Mouse (Mus musculus) embryonic facial prominence, embryonic 15.5 days (tissue): ENCODE data around the gene Itpa. TPM values are rescaled to one million over a fixed set of nuclear protein-coding genes. Genes with fewer than 3 reads are reported as not detected.
"Not testable (repeated sequence)": the region's sequence is repeated elsewhere in the genome, so short reads cannot be mapped to it uniquely, and the experiment has no call there.

ENCODE experiments used
- ATAC-seq: fragments of 200-750 bp; cut with Nextera tagmentation; 2 replicates; pipeline ENCODE4 v1.8.0; 2017; ENCODE audit warnings: low read depth, moderate TSS enrichment; ENCODE audit not compliant: insufficient number of reproducible peaks, low FRiP score, low TSS enrichment
- H3K27ac ChIP-seq: fragments of 300-500 bp; sonication (generic); replicated peaks from 2 replicates; pipeline ENCODE4 v1.5.1; 2015; ENCODE audit warnings: mild to moderate bottlenecking, inconsistent platforms
- H3K27me3 ChIP-seq: fragments of 300-500 bp; sonication (generic); 2 replicates; pipeline ENCODE4 v1.6.1; 2015; ENCODE audit warnings: inconsistent platforms
- H3K36me3 ChIP-seq: fragments of 300-500 bp; sonication (generic); 2 replicates; pipeline ENCODE4 v1.6.1; 2015; ENCODE audit warnings: mild to moderate bottlenecking, inconsistent platforms
- H3K4me1 ChIP-seq: fragments of 300-500 bp; sonication (generic); 2 replicates; pipeline ENCODE4 v1.6.1; 2015; ENCODE audit warnings: inconsistent platforms
- H3K4me2 ChIP-seq: fragments of 300-500 bp; sonication (generic); replicated peaks from 2 replicates; pipeline ENCODE4 v1.6.1; 2015; ENCODE audit warnings: mild to moderate bottlenecking, inconsistent platforms
- H3K4me3 ChIP-seq: fragments of 300-500 bp; sonication (generic); replicated peaks from 2 replicates; pipeline ENCODE4 v1.5.1; 2015; ENCODE audit warnings: mild to moderate bottlenecking, inconsistent platforms
- H3K9ac ChIP-seq: fragments of 300-500 bp; sonication (generic); 2 replicates; pipeline ENCODE4 v1.6.1; 2015; ENCODE audit warnings: inconsistent platforms
- H3K9me3 ChIP-seq: fragments of 300-500 bp; sonication (generic); replicated peaks from 2 replicates; pipeline ENCODE4 v1.6.1; 2016; ENCODE audit warnings: inconsistent platforms
- WGBS: fragments of 180-500 bp; shearing (Covaris S2); methylation state at CpG from one replicate; pipeline ENCODE4 v1.1.7; 2015; 5-methylcytosine and 5-hydroxymethylcytosine counted together
- polyA plus RNA-seq: library from polyadenylated mRNA; unstranded; fragments of >200 nt; fragmentation: Nextera tagmentation; extraction: Ambion mirVana; gene quantifications from 2 replicates; pipeline ENCODE4 v1.2.1, GENCODE M21; 2015

The Itpa gene
- polyA plus RNA-seq, 1 experiment from 2014 or later: 101 TPM

DNA sequence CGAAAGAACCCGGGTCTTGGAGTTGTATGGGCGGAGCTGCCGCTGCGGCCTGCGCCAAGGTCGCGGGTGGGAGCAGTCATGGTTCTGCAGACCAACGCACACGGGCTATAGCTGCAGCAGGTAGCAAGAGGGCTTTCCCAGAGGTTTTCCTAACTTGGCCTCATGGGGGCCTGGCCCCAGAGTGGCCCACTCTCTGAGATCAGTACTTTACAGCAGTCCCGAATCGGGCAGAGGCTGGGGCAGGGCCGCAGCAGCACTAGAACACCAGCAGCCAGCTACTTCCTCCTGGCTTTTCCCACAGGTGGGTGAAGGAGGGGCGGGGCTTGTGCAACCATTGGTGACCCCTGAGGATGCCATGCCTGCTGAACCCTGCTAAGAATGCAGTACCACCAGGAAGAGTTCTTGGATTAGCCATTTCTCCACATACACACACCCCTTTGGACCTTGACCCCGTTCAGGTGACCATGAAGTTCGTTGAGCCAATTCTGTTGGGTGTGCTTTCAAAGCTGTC lies 29.3 kb upstream of the Itpa start:
- H3K9ac ChIP-seq: no peak overlapping the region
- H3K27me3 ChIP-seq: peaks cover 49% of the 10 kb centered on the region

DNA sequence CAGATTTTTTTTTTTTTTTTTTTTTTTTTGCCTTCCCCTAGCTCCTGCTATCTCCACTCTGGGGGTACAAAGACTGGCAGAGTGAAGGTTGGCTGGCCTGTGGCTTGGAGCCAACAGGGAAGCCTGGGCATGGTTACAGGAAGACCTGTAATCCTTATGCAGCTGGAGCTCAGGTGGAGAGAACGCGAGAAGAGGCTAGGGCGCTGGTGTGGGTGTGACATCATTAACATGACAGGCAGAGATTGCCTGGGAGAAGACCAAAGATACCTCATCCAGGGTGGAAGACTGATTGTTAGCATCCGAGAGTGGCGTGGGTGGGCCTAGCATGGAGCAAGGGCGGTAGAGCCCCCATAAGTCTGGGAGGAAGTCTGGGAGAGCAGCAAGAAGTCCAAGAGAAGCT lies 28.1 kb upstream of the Itpa start:
- Histone ChIP-seq H3K9ac (no peak overlapping the region), H3K9me3 (no peaks in the 10 kb centered on the region), H3K27me3 (peaks cover 41% of the 10 kb centered on the region), H3K4me1 (peaks cover 39% of the 10 kb centered on the region), H3K36me3 (no peaks in the 10 kb centered on the region), H3K27ac (no peak overlapping the region), H3K4me2 (no peak overlapping the region), H3K4me3 (no peak overlapping the region)
- ATAC-seq: no peak
- WGBS: 81% methylated on average over 6 of the region's 6 CpGs

More for the DNA sequence above, 29.3 kb upstream of the Itpa start:
- 34% methylated on average over 16 of the region's 16 CpGs for WGBS
- Histone ChIP-seq H3K4me3 (no peak overlapping the region), H3K36me3 (no peaks in the 10 kb centered on the region), H3K4me1 (peaks cover 45% of the 10 kb centered on the region), H3K4me2 (no peak overlapping the region), H3K9me3 (no peaks in the 10 kb centered on the region), H3K27ac (no peak overlapping the region)
- ATAC-seq: no peak

DNA sequence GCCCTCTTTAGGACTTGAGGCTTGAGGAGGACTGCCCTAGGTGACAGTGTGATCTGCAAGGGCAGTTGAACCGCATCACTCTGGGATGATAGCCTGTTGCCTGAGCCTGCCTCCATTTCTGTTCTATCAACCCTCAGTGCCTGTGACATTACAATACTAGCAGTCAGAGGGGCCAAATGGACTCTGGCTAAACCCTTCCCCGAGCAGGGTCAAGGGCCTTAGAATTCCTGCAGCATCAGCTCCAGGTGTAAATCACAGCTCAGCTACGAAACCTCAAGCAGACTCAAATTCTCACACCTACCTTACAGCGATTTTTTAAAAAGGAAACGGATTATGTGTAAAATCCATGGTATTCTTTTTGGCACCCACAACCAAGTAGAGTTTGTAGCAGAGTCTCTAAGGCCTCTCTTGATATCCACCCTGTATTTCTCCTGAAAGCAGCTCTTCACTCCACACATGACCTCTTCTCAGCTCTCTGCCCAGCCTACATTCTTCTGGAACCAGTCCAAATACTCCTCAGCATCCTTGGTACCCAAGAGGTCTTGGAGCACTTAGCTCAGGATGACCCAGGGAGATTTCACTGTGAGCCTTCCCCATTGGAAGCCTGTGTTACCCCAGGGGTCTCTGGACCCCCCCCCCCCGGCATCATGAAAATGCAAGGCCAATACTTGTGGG lies 25.9 kb upstream of the Itpa start:
- ATAC-seq: no peak
- Histone ChIP-seq H3K27me3 (peaks cover 19% of the 10 kb centered on the region), H3K4me1 (peaks cover 20% of the 10 kb centered on the region), H3K27ac (no peak overlapping the region), H3K4me2 (peak overlapping the region; percentile 96; the same call in 1 of the 2 replicates), H3K9ac (no peak overlapping the region), H3K4me3 (peak overlapping the region; percentile 74), H3K9me3 (no peaks in the 10 kb centered on the region), H3K36me3 (no peaks in the 10 kb centered on the region)
- WGBS: 65% methylated on average over 6 of the region's 6 CpGs

DNA sequence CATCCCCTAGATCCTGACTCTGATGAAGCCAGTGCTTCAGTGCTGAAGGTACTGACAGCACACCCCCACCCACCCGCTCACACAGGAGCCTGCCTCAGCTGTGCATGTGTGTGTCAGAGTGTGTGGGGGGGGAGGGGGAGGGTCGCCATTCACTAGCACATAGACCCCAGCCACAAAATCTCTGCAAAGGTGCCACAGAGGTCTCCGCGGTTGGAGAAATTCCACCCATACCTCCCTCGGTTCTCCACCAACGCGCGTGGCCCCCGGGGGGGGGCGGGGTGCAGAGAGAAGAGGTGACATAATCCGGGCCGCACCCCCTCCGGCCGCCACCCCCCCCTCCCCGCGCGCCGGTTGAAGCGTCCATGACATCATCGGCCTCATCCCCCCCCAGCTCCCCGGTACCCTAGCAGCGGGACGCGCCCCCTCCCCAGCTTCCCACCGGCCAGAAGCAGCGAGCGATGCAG lies 25.2 kb upstream of the Itpa start:
- H3K4me3 ChIP-seq: peak overlapping the region; percentile 74
- peak overlapping the region; percentile 96 for H3K4me2 ChIP-seq
- H3K27me3 ChIP-seq: peaks cover 11% of the 10 kb centered on the region
- 0 out of 2 replicates have a peak, but pooled peaks cover 2% of the 10 kb centered on the region for H3K36me3 ChIP-seq
- H3K9ac ChIP-seq: peak overlapping the region; percentile 56
- 1% methylated on average over 25 of the region's 27 CpGs for WGBS
- peak; percentile 20; the same call in 1 of the 2 replicates for ATAC-seq
- H3K27ac ChIP-seq: no peak overlapping the region; the same call in 1 of the 2 replicates
- peaks cover 20% of the 10 kb centered on the region for H3K4me1 ChIP-seq
- no peaks in the 10 kb centered on the region for H3K9me3 ChIP-seq

DNA sequence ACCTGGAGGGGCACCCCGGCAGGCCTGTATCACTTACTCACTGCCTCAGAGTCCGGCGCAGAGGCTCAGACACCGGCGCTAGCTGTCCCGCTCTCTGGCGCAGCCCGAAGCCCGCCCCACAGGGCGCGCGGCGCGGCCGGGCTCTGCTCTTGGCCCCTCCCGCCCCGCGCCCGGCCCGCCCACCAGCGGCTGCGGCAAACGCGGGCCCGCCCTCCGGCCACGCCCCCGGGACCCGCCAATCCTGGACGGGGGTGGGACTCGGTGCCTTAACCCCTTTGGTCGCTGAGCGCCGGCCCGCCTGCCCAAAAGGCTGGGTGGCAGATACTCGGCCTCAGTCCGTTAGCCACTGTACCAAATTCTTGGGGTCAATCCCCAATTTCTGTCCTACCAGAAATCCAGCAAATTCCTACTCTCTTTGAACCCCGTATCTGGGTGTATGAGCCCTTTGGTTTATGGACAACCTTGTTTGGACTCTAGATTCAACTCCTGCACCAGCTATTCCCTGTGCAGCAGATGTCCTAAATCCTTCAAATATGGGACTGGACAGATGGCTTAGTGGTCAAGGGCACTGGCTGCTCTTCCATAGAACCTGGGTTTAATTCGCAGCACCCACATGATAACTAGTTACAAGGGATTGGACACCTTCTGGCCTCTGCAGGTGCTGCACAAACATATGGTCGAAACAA lies 24.6 kb upstream of the Itpa start, which contains the start of gene Lzts3:
Gene Lzts3 (minus strand): TSS at position 120 of the 686 bp plus-strand sequence.
- H3K4me3 ChIP-seq: peak within 1 kb of the TSS; percentile 74
- whole genome bisulfite sequencing: 3% methylated on average over 40 of the region's 40 CpGs

DNA sequence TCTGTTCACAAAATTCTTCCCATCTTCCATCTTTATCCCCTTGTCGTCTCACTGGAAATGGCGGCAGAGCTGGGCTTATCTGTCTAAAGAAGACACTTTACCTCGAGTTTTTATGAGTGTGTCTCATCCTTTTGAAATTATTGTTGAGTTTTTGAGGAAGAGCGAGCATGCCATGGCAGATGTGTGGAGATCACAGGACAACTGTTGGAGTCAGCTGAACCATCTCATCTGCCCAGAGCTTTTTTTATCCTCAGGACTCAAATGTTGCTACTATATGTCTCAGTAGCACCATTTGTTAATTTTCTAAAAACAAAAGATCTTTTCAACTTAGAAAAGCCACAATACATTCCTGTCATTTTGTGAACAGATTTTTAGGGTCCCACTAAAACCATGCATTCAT lies 22.2 kb upstream of the Itpa start:
- H3K27me3 ChIP-seq: no peaks in the 10 kb centered on the region

More for the DNA sequence above, 24.6 kb upstream of the Itpa start, which contains the start of gene Lzts3:
- H3K9ac ChIP-seq: peak within 1 kb of the TSS; percentile 56
- H3K4me1 ChIP-seq: peaks cover 17% of the 10 kb centered on the region
- H3K9me3 ChIP-seq: no peaks in the 10 kb centered on the region
- no peak within 1 kb of the TSS; the same call in 1 of the 2 replicates for H3K27ac ChIP-seq
- H3K36me3 ChIP-seq: 0 out of 2 replicates have a peak, but pooled peaks cover 3% of the 10 kb centered on the region
- peak; percentile 94 for ATAC-seq
- peak within 1 kb of the TSS; percentile 96 for H3K4me2 ChIP-seq
- H3K27me3 ChIP-seq: peaks cover 5% of the 10 kb centered on the region; the same call in 1 of the 2 replicates

DNA sequence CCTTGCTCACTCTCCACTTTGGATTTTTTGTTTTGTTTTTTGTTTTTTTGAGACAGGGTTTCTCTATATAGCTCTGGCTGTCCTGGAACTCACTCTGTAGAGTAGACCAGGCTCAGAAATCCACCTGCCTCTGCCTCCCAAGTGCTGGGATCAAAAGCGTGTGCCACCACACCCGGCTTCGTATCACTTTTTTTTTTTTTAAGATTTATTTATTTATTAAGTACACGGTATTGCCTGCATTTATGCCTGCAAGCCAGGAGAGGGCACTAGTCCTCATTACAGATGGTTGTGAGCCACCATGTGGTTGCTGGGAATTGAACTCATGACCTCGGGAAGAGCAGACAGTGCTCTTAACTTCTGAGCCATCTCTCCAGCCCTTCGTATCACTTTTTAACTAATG lies 18.4 kb upstream of the Itpa start:
- not testable (repeated sequence) for ATAC-seq, H3K27me3 ChIP-seq, H3K4me2 ChIP-seq, H3K9ac ChIP-seq, H3K27ac ChIP-seq, H3K4me3 ChIP-seq, H3K4me1 ChIP-seq, H3K9me3 ChIP-seq
- 79% methylated on average over 6 of the region's 6 CpGs for WGBS
- peaks cover 36% of the 10 kb centered on the region for H3K36me3 ChIP-seq

More for the DNA sequence above, 22.2 kb upstream of the Itpa start:
- Histone ChIP-seq H3K9ac (no peak overlapping the region), H3K4me1 (peaks cover 13% of the 10 kb centered on the region; the same call in 1 of the 2 replicates), H3K27ac (no peak overlapping the region), H3K4me2 (no peak overlapping the region), H3K4me3 (no peak overlapping the region), H3K9me3 (no peaks in the 10 kb centered on the region), H3K36me3 (peaks cover 5% of the 10 kb centered on the region; the same call in 1 of the 2 replicates)
- WGBS: 80% methylated on average over 4 of the region's 4 CpGs
- ATAC-seq: no peak

DNA sequence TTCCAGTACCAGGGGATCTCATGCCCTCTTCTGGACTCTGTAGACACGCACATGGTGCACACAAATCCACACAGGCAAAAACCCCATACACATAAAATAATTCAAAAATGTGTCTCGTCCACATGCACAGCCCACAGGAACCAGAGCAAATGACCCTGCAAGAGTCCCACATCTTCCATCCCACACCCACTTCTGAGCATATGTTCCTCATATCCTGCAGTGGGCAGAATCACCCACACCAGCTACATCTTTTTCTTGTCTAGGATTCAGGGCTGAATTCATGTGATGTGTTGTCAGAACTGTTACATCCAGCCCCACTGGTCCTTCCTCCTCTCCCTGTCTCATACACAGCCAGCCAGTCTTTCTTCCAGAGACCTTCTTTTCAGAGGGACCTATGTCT lies 14.1 kb upstream of the Itpa start:
- no peak for ATAC-seq
- no peak overlapping the region for H3K9ac ChIP-seq
- WGBS: 78% methylated on average over 2 of the region's 2 CpGs
- no peaks in the 10 kb centered on the region for H3K9me3 ChIP-seq
- no peaks in the 10 kb centered on the region for H3K4me1 ChIP-seq
- H3K4me3 ChIP-seq: no peak overlapping the region
- H3K27ac ChIP-seq: no peak overlapping the region
- peaks cover 70% of the 10 kb centered on the region for H3K36me3 ChIP-seq
- H3K4me2 ChIP-seq: no peak overlapping the region
- no peaks in the 10 kb centered on the region for H3K27me3 ChIP-seq

DNA sequence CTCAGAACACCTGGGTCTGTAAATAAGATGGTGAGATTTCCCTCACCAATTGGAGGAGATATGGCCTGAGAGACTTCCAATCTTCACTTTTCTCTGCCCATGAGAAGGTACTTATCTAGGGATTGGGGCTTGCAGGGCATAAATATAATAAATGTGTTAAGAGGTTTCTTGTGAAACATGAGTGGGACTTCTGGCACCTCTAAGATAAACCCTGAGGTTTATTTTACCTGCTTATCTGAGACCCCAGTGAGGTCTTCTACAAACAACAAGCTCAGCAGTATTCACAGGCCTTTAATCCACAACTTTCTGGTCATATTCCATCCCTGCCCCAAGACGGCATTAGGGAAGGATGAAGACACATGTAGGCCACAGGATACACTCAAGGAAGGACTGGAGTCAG lies 13.7 kb upstream of the Itpa start:
- Histone ChIP-seq H3K36me3 (peaks cover 75% of the 10 kb centered on the region), H3K4me3 (no peak overlapping the region), H3K9me3 (no peaks in the 10 kb centered on the region), H3K27me3 (no peaks in the 10 kb centered on the region), H3K4me2 (no peak overlapping the region), H3K9ac (no peak overlapping the region), H3K4me1 (no peaks in the 10 kb centered on the region), H3K27ac (no peak overlapping the region)
- WGBS: 95% methylated on average over 1 of the region's 1 CpGs
- no peak for ATAC-seq

DNA sequence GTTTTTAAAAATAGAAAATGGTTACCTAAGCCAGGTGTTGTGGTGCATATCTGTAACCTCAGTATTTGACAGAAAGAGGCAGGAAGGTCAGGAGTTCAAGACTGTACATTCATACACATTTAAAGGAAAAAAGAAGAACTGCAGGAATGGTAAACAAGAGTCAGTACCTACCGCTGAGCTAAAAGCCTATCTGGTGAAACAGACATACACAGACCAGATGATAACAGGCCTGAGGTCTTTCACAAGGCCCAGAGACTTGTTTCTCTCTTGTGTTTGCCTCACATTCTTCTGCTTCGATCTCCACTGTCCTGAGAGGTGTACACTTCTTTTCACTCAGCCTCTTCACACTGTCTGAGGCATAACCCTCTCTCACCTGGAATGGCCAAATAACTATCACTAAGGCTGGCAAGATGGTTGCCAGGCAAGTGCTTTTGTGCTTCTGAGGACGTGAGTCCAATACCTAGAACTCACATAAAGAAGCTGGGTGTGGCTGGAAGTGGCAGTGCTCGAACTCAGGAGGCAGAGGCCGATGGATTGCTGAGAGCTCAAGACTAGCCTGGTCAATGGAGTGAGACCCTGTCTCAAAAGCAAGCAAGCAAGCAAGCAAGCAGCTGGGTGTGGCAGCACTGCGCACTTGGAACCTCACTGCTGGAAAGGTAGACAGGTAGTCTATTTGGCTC lies 11.6 kb upstream of the Itpa start:
- Histone ChIP-seq H3K9me3 (no peaks in the 10 kb centered on the region), H3K4me2 (no peak overlapping the region), H3K9ac (no peak overlapping the region), H3K27me3 (no peaks in the 10 kb centered on the region), H3K4me1 (no peaks in the 10 kb centered on the region), H3K27ac (no peak overlapping the region), H3K4me3 (no peak overlapping the region), H3K36me3 (peaks cover 89% of the 10 kb centered on the region)
- 96% methylated on average over 6 of the region's 6 CpGs for WGBS
- no peak for ATAC-seq

DNA sequence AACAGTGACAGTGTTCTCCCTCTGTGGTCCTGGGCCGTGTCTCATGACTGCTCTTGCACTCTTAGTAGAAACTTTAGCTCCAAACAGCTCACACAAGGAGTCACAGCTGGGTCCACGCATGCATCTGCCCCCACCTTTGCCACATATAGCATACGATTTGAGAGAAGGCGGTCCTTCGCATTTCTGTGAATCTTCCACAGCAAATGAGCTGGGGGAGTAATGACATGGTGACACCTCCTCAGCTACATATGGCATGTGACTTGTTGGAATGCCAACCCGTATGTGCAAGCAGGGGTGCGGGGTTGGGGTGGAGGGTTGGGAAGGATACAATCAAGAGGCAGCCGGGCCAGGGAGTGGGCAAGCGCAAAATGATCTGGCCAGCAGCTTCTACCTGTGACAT lies 10.9 kb upstream of the Itpa start:
- no peak for ATAC-seq
- 88% methylated on average over 9 of the region's 9 CpGs for WGBS
- no peaks in the 10 kb centered on the region for H3K27me3 ChIP-seq

More for the DNA sequence above, 10.9 kb upstream of the Itpa start:
- H3K9ac ChIP-seq: no peak overlapping the region
- no peak overlapping the region for H3K4me2 ChIP-seq
- no peak overlapping the region for H3K4me3 ChIP-seq
- H3K4me1 ChIP-seq: no peaks in the 10 kb centered on the region
- peaks cover 91% of the 10 kb centered on the region for H3K36me3 ChIP-seq
- H3K27ac ChIP-seq: no peak overlapping the region
- H3K9me3 ChIP-seq: no peaks in the 10 kb centered on the region
